Mouse (Mus musculus): ENCODE results near the gene Thsd7b. TPM values are rescaled to one million over a fixed set of nuclear protein-coding genes. Genes with fewer than 3 reads are reported as not detected.
"Not testable (repeated sequence)": the region's sequence is repeated elsewhere in the genome, so short reads cannot be mapped to it uniquely, and the experiment has no call there.

Gene Thsd7b
- polyA plus RNA-seq, 1 experiment from 2014 or later: 3.0 TPM

DNA sequence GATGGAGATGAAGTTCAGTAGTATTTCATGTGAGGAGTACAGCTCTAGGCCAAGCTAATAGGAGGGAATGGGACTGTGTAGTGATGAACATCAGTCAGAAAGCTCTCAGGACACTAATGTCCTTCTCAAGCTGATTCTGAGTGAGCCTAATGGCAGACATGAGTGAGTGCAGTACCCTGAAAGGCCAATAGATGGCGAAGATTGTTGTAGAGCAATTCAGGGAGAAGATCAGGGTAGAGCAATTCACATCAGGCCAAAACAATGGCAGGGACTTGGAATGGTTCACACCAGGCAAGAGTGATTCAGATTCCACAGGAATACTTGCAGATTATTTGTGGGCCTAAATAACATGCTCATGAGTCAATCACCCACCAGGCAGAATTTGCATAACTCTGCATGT, 646.3 kb downstream of the Thsd7b start:
- Histone ChIP-seq H3K9ac (no peak overlapping the region), H3K4me3 (no peak overlapping the region), H3K27me3 (no peaks in the 10 kb centered on the region), H3K4me1 (no peaks in the 10 kb centered on the region), H3K36me3 (no peaks in the 10 kb centered on the region), H3K27ac (no peak overlapping the region), H3K4me2 (replicated peaks) (no peak overlapping the region), H3K9me3 (peaks cover 3% of the 10 kb centered on the region; the same call in 1 of the 2 replicates)
- 73% methylated on average over 1 of the region's 1 CpGs for WGBS
- no peak for ATAC-seq (ENCODE audit: low FRiP score, low read depth)

DNA sequence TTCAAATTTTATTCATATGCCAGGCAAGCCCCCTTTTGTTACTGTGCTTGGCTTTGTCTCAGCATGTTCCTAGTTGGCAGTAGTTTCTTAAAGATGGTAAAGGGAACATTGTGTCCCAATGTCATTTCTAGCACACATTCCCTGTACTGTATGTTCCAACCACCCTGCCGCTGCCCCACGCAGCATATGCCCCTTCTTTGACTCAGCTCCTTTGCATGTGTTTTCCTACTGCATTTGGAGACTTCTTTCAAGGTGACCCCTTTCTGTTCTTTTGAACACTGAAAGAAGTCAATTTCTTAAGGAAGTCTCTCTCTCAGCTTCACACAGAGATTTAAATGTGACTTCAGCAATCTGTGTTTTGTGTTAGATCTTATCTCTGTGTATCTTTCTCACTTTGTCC, 657.9 kb downstream of the Thsd7b start:
- 92% methylated on average over 2 of the region's 2 CpGs for WGBS
- Histone ChIP-seq H3K9ac (no peak overlapping the region), H3K27ac (no peak overlapping the region), H3K36me3 (no peaks in the 10 kb centered on the region), H3K4me1 (no peaks in the 10 kb centered on the region), H3K9me3 (no peaks in the 10 kb centered on the region), H3K4me2 (replicated peaks) (no peak overlapping the region), H3K27me3 (no peaks in the 10 kb centered on the region), H3K4me3 (no peak overlapping the region)
- ATAC-seq (ENCODE audit: low FRiP score, low read depth): no peak

DNA sequence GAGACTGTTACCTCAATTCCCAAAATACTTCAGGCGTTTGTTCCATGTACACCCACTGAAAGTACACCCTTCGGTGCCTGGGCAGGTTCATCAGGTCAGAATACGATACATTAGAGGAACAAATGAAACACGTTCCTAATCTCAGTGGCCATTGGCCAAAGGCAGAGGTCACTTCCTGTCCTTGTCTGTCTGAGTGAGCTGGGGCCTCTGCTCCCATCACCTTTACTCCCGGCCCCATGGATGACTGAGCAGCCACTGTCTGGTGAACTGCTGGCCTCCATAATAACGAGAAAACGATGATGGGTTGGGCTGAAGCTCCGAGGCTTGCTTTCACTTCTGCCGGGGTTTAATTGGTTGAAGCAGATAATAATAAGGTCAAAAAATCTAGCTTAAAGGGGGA, 670.0 kb downstream of the Thsd7b start:
- Histone ChIP-seq H3K4me1 (no peaks in the 10 kb centered on the region), H3K36me3 (no peaks in the 10 kb centered on the region), H3K9me3 (no peaks in the 10 kb centered on the region), H3K27me3 (no peaks in the 10 kb centered on the region), H3K27ac (no peak overlapping the region), H3K9ac (no peak overlapping the region), H3K4me3 (no peak overlapping the region), H3K4me2 (replicated peaks) (no peak overlapping the region)
- WGBS: 65% methylated on average over 9 of the region's 9 CpGs
- no peak for ATAC-seq (ENCODE audit: low FRiP score, low read depth)

DNA sequence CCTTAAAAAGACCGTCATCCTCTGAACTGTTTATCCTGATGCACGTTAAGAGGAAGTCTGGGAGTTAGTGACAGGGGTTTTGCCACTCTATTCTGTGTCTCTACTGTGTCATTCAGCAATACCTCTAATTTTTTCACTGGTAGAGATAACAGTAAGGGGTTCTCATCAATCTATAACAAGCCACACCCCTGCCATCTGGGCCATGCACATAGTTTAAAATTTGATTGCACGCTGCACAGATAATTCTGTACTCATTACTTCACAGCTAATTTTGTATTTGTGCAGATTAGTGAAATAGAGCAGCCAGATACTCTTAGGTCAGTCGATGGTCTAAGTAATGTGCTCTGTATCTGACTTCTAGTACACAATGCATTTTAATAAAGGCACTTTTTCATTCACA, 673.9 kb downstream of the Thsd7b start:
- Histone ChIP-seq H3K27ac (no peak overlapping the region), H3K4me3 (no peak overlapping the region), H3K36me3 (no peaks in the 10 kb centered on the region), H3K27me3 (no peaks in the 10 kb centered on the region), H3K4me2 (replicated peaks) (no peak overlapping the region), H3K4me1 (no peaks in the 10 kb centered on the region), H3K9me3 (no peaks in the 10 kb centered on the region), H3K9ac (no peak overlapping the region)
- no peak for ATAC-seq (ENCODE audit: low FRiP score, low read depth)
- WGBS: 59% methylated on average over 4 of the region's 4 CpGs

DNA sequence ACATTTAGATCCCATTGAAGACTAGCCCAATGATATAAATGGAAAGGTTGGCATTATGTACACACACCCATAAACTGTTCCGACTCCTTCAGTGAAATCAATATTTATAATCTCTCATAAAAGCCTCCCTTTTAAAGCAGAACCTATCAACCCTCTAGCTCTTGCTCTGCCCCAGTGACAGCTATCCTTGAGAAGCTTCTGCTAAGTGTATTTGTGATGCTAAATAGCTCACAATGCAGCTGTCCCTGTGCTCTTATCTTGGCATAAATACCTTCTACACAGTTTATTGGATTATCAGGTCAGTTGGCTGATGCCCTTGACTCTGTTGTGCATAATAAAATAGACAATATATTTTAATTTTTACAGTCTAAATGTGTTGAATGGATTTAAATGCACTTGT, 682.4 kb downstream of the Thsd7b start:
- ATAC-seq (ENCODE audit: low FRiP score, low read depth): no peak
- 67% methylated on average over 1 of the region's 1 CpGs for WGBS

DNA sequence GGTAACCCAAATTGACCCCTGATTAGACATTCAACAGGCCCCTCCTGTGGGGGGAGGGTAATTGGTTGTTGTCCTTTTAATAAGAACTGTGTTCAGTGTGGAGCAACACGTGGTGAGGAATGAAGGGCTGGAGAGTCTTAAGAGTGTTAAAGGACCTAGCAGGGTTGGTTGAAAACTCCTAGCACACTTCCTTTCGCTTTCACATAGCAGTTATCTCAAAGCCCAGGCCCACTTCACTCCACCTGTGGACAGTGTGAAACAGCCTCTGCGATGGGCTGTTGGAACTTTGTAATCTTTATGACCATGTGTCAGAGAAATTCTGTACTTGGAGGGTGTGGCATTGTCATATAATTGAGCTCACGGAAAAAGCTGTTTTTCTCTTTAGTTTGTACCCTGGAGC, 683.5 kb downstream of the Thsd7b start:
- H3K9me3 ChIP-seq: no peaks in the 10 kb centered on the region
- no peak overlapping the region for H3K9ac ChIP-seq
- ATAC-seq (ENCODE audit: low FRiP score, low read depth): no peak
- no peak overlapping the region for H3K4me2 ChIP-seq (replicated peaks)
- WGBS: 59% methylated on average over 4 of the region's 4 CpGs
- H3K4me1 ChIP-seq: no peaks in the 10 kb centered on the region
- H3K27me3 ChIP-seq: no peaks in the 10 kb centered on the region
- no peak overlapping the region for H3K27ac ChIP-seq
- H3K36me3 ChIP-seq: no peaks in the 10 kb centered on the region
- H3K4me3 ChIP-seq: no peak overlapping the region

More for the DNA sequence above, 682.4 kb downstream of the Thsd7b start:
- Histone ChIP-seq H3K36me3 (no peaks in the 10 kb centered on the region), H3K4me3 (no peak overlapping the region), H3K9ac (no peak overlapping the region), H3K27me3 (no peaks in the 10 kb centered on the region), H3K9me3 (no peaks in the 10 kb centered on the region), H3K4me2 (replicated peaks) (no peak overlapping the region), H3K4me1 (no peaks in the 10 kb centered on the region), H3K27ac (no peak overlapping the region)

DNA sequence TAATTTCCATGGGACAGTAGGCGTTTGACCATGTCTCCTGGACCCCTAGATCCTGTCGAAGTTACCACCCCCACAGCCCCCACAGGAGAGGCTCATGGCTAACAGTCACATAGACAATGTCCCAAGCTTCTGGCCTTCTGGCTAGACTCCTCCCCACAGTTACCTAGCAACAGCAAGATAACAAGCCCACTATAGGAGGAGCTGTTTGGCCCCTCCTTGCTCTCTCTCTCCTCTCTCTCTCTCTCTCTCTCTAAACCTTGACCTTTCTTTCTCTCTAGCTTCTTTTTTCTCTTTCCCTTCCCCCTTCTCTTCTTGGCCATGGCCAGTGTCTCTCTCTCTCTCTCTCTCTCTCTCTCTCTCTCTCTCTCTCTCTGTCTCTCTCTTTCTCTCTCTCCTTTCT, 686.2 kb downstream of the Thsd7b start:
- H3K27me3 ChIP-seq; H3K4me1 ChIP-seq; H3K4me3 ChIP-seq; H3K9me3 ChIP-seq; H3K27ac ChIP-seq; H3K4me2 ChIP-seq (replicated peaks); H3K36me3 ChIP-seq; H3K9ac ChIP-seq; ATAC-seq (ENCODE audit: low FRiP score, low read depth): not testable (repeated sequence)
- 52% methylated on average over 2 of the region's 2 CpGs for WGBS

DNA sequence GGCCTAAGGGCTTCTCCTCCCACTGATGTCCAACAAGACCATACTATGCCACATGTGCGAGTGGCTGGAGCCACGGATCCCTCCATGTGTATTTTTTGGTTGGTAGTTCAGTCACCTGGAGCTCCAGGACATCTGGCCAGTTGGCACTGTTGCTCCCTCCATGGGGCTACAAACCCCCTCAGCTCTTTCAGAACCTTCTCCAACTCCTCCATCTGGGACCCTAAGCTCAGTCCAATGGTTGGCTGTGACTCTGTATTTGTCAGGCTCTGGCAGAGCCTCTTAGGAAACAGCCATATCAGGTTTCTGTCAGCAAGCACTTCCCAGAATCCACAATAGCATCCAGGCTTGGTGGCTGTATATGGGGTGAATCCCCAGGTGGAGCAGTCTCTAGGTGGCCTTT, 690.1 kb downstream of the Thsd7b start:
- 89% methylated on average over 2 of the region's 2 CpGs for WGBS
- no peak for ATAC-seq (ENCODE audit: low FRiP score, low read depth)
- Histone ChIP-seq H3K9me3 (no peaks in the 10 kb centered on the region), H3K27me3 (no peaks in the 10 kb centered on the region), H3K27ac (no peak overlapping the region), H3K36me3 (no peaks in the 10 kb centered on the region), H3K9ac (no peak overlapping the region), H3K4me2 (replicated peaks) (no peak overlapping the region), H3K4me3 (no peak overlapping the region), H3K4me1 (no peaks in the 10 kb centered on the region)

DNA sequence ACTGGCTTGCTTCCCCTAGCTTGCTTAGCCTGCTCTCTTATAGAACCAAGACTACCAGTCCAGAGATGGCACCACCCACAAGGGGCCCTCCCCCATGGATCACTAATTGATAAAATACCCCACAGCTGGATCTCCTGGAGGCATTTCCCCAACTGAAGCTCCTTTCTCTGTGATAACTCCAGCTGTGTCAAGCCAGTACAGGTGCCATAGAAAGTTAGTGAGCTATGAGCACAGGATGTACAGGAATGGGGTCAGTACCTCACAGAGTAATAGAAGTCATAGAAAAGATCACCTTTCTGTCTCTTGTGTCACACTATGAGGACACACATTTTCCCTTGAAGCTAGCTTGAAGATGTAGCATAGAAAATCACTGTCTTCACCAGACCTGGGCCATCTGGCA, 716.1 kb downstream of the Thsd7b start:
- not testable (repeated sequence) for H3K4me3 ChIP-seq; ATAC-seq (ENCODE audit: low FRiP score, low read depth); H3K9ac ChIP-seq; H3K27me3 ChIP-seq; H3K4me2 ChIP-seq (replicated peaks); H3K9me3 ChIP-seq; H3K36me3 ChIP-seq; H3K4me1 ChIP-seq; H3K27ac ChIP-seq

DNA sequence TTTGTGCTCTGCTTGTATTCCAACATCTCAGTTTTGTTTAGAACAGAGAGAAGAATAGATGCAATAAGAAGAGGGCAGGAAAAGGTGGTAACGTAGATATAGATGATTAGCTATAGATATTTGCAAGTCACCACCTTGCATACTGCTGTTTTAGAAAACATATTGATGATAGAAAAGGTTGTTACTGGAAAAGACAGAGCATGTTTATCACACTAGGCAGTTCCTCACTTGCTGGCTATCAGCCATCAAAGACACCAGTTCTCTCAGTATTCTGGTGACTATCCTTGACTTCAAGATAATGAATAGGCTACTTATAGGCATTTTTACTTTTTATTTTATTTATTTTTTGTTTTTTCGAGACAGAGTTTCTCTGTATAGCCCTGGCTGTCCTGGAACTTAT, 717.7 kb downstream of the Thsd7b start:
- Histone ChIP-seq H3K9ac (no peak overlapping the region), H3K27me3 (no peaks in the 10 kb centered on the region), H3K4me1 (no peaks in the 10 kb centered on the region), H3K4me2 (replicated peaks) (no peak overlapping the region), H3K4me3 (no peak overlapping the region), H3K9me3 (no peaks in the 10 kb centered on the region), H3K36me3 (no peaks in the 10 kb centered on the region), H3K27ac (no peak overlapping the region)
- ATAC-seq (ENCODE audit: low FRiP score, low read depth): no peak
- 69% methylated on average over 2 of the region's 2 CpGs for WGBS

DNA sequence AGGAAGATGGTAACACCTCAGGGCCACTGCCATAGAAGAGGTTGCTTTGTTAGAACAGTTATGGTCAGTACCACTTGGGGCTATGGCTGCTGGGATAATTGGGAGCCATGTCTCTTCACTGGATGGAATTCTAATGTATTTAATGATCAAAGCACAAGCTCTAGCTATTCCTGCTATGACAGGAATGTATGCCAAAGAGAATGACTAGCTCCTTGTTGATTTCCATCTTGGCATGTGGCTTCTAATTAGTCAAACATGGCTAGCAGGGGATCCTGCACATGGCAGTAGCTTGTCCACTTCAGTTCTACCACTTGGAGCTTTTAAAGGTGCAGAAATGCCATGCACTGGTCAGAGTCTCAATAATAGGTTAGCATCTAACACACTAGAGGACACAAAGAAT, 781.9 kb downstream of the Thsd7b start:
- H3K4me1 ChIP-seq: no peaks in the 10 kb centered on the region
- H3K36me3 ChIP-seq: no peaks in the 10 kb centered on the region
- no peak for ATAC-seq (ENCODE audit: low FRiP score, low read depth)
- no peak overlapping the region for H3K27ac ChIP-seq
- H3K9me3 ChIP-seq: no peaks in the 10 kb centered on the region
- no peak overlapping the region for H3K4me3 ChIP-seq
- H3K27me3 ChIP-seq: no peaks in the 10 kb centered on the region
- no peak overlapping the region for H3K4me2 ChIP-seq (replicated peaks)
- no peak overlapping the region for H3K9ac ChIP-seq

DNA sequence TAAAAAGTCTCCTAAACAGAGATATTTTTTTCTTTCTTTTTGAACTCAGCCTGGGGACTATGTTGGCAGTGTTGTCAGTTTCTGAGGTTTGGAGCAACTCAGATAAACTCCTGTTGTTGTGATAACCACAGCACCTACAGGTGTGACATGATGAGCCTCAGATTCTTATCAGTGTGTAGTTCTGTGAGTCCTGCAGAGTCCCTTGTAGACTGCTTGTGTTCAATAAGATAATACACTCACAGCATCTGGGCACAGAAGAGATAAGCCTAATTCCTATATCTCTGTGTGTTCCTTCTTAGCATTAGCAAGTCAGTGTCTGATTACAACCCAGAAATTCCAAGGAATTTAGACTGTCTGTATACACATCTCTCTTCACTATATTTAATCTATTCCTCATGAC, 789.0 kb downstream of the Thsd7b start:
- Histone ChIP-seq H3K4me1 (no peaks in the 10 kb centered on the region), H3K27ac (no peak overlapping the region), H3K4me2 (replicated peaks) (no peak overlapping the region), H3K4me3 (no peak overlapping the region), H3K27me3 (no peaks in the 10 kb centered on the region), H3K36me3 (no peaks in the 10 kb centered on the region), H3K9ac (no peak overlapping the region), H3K9me3 (no peaks in the 10 kb centered on the region)
- ATAC-seq (ENCODE audit: low FRiP score, low read depth): no peak

DNA sequence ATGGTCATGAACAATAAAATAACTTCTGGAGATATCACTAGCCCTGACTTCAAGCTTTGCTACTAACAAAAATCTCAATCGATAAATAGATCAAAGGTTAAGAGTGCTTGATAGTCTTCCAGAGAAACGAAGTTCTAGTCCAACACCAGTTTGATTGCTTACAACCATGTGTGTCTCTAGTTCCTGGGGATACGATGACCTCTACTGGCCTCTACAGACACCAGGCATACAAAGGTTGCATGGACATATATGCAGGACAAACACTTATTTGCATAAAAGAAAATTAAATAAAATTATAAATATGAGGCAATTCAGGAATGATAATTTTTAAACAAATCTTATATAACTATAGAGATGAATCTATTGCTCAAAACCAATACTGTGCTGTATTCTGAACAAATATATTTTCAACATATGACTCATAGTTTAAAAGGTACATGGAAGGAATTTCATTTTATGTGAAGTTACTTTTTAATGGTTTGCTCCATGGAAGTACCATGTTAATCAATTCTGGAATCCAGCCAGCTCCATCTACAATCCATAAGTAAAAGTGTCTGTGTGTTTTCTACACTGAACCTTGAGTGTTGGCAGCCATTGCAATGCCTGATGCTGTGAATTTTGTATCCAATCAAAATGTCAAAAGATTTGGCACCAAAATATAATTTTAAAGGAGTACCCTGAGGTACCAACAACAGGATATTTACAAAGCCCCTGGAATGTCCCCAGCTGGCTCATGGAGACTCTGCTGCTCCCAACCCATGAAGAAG, 793.3 kb downstream of the Thsd7b start:
- Histone ChIP-seq H3K36me3 (no peaks in the 10 kb centered on the region), H3K4me2 (replicated peaks) (no peak overlapping the region), H3K9me3 (no peaks in the 10 kb centered on the region), H3K4me1 (no peaks in the 10 kb centered on the region), H3K4me3 (no peak overlapping the region), H3K27ac (no peak overlapping the region), H3K27me3 (no peaks in the 10 kb centered on the region), H3K9ac (no peak overlapping the region)
- 75% methylated on average over 3 of the region's 3 CpGs for WGBS
- no peak for ATAC-seq (ENCODE audit: low FRiP score, low read depth)

All from limb, embryonic 13.5 days (tissue).